ENCODE assay signal across 10 mouse cellular contexts in genomic region chr1:189910685-189911345, GRCm38 (mm10). TPM values are rescaled to one million over a fixed set of nuclear protein-coding genes. Genes with fewer than 3 reads are reported as not detected.
A peak's percentile ranks its signal among the peaks of the same experiment; 100 is the strongest.
DNase-seq lines count a peak whose midpoint lies in the region; ATAC-seq and TF ChIP-seq lines count a peak whose summit lies in the region.
"Had no signal": no experiment of that assay in that cellular context is flagged by ENCODE, and none has a peak within 500 bp of the region (broad histone marks: within the 10 kb centered on the region; RNA-seq: fewer than 3 reads in every experiment).

No protein-coding gene starts in this region.

- TF ChIP-seq POLR2A in cerebellum, adult 2 months (IDR thresholded peaks at IDR 0.05; ENCODE audit: borderline replicate concordance, insufficient read depth, low read length) = no peak

- no peaks in the 10 kb centered on the region for H3K9me3 ChIP-seq in forebrain, embryonic 13.5 days (replicated peaks)
- no peaks in the 10 kb centered on the region for H3K9me3 ChIP-seq in forebrain, embryonic 15.5 days
- no peaks in the 10 kb centered on the region for H3K9me3 ChIP-seq in intestine, embryonic 15.5 days
- H3K9me3 ChIP-seq: limb, embryonic 13.5 days had no signal

- H3K4me1 ChIP-seq in forebrain, embryonic 13.5 days = peaks cover 25% of the 10 kb centered on the region
- H3K4me1 ChIP-seq in forebrain, embryonic 15.5 days = peaks cover 7% of the 10 kb centered on the region
- H3K4me1 ChIP-seq in cerebellum, adult 2 months (ENCODE audit: control insufficient read depth, insufficient read depth, low read length) = peaks cover 9% of the 10 kb centered on the region
- 0 out of 2 replicates have a peak, but pooled peaks cover 3% of the 10 kb centered on the region for H3K4me1 ChIP-seq in intestine, embryonic 15.5 days (replicated peaks)

- 0 out of 2 replicates have a peak, but pooled peaks have one; percentile 33 for ATAC-seq in forebrain, embryonic 13.5 days
- no peak for ATAC-seq in forebrain, embryonic 15.5 days (replicated peaks)
- ATAC-seq in intestine, embryonic 15.5 days = no peak

- H3K9ac ChIP-seq in forebrain, embryonic 13.5 days = no peak overlapping the region
- no peak overlapping the region for H3K9ac ChIP-seq in forebrain, embryonic 15.5 days (replicated peaks)
- no peak overlapping the region for H3K9ac ChIP-seq in intestine, embryonic 15.5 days
- H3K9ac ChIP-seq: limb, embryonic 13.5 days had no signal

- H3K27me3 ChIP-seq in forebrain, embryonic 13.5 days = no peaks in the 10 kb centered on the region; the same call in 1 of the 2 replicates
- no peaks in the 10 kb centered on the region for H3K27me3 ChIP-seq in forebrain, embryonic 15.5 days
- no peaks in the 10 kb centered on the region for H3K27me3 ChIP-seq in cerebellum, adult 2 months (ENCODE audit: control insufficient read depth, insufficient read depth, low read length)
- H3K27me3 ChIP-seq in intestine, embryonic 15.5 days (replicated peaks) = no peaks in the 10 kb centered on the region
- H3K27me3 ChIP-seq: limb, embryonic 13.5 days had no signal

- no peak overlapping the region for H3K4me3 ChIP-seq in forebrain, embryonic 13.5 days
- H3K4me3 ChIP-seq in forebrain, embryonic 15.5 days = no peak overlapping the region
- no peak overlapping the region for H3K4me3 ChIP-seq in cerebellum, adult 2 months (replicated peaks; ENCODE audit: insufficient read depth, low read depth, low read length)
- no peak overlapping the region for H3K4me3 ChIP-seq in intestine, embryonic 15.5 days (replicated peaks)
- H3K4me3 ChIP-seq: limb, embryonic 13.5 days had no signal

- no peak overlapping the region for H3K4me2 ChIP-seq in forebrain, embryonic 13.5 days
- no peak overlapping the region for H3K4me2 ChIP-seq in forebrain, embryonic 15.5 days (replicated peaks)
- H3K4me2 ChIP-seq in intestine, embryonic 15.5 days (replicated peaks) = no peak overlapping the region
- H3K4me2 ChIP-seq: limb, embryonic 13.5 days had no signal

- no peak for TF ChIP-seq CTCF in cerebellum, adult 2 months (IDR thresholded peaks at IDR 0.05; ENCODE audit: borderline replicate concordance, insufficient read depth, low read depth, low read length)

- 72% methylated on average over 13 of the region's 13 CpGs for WGBS in forebrain, embryonic 13.5 days
- WGBS in forebrain, embryonic 15.5 days = 69% methylated on average over 13 of the region's 13 CpGs
- 51% methylated on average over 13 of the region's 13 CpGs for WGBS in cerebellum, adult 2 months
- 65% methylated on average over 13 of the region's 13 CpGs for WGBS in intestine, embryonic 15.5 days

- peak; percentile 64 for DNase-seq in NIH3T3 (ENCODE audit: low read depth)
- DNase-seq in gastrocnemius, postnatal 25 days = peak; percentile 79
- peak; percentile 84 for DNase-seq in kidney, postnatal 14 days
- DNase-seq in frontal cortex, postnatal 10 days (ENCODE audit: low spot score in 2 of 2) = no peak
- DNase-seq in cerebellum, adult 2 months = no peak
- DNase-seq: embryo, embryonic 11 days had no signal

- no peak overlapping the region for H3K27ac ChIP-seq in forebrain, embryonic 13.5 days
- no peak overlapping the region for H3K27ac ChIP-seq in forebrain, embryonic 15.5 days (replicated peaks)
- no peak overlapping the region for H3K27ac ChIP-seq in cerebellum, adult 2 months (ENCODE audit: insufficient read depth, low read length)
- H3K27ac ChIP-seq in intestine, embryonic 15.5 days = no peak overlapping the region
- H3K27ac ChIP-seq: limb, embryonic 13.5 days had no signal

- 0 out of 2 replicates have a peak, but pooled peaks cover 5% of the 10 kb centered on the region for H3K36me3 ChIP-seq in forebrain, embryonic 13.5 days (ENCODE audit: poor library complexity, severe bottlenecking)
- H3K36me3 ChIP-seq in forebrain, embryonic 15.5 days = no peaks in the 10 kb centered on the region
- peaks cover 10% of the 10 kb centered on the region; the same call in 1 of the 2 replicates for H3K36me3 ChIP-seq in intestine, embryonic 15.5 days

RNA-seq across cellular contexts. Expression of gene Smyd2, which starts 11.3 kb away (rescaled TPM):
- polyA plus RNA-seq in forebrain, embryonic 13.5 days (2015; fragmentation: Nextera tagmentation; extraction: Ambion mirVana) = 41.9 and 44.9 TPM in 2 replicates
- polyA plus RNA-seq in forebrain, embryonic 15.5 days (2015; fragmentation: Nextera tagmentation; extraction: Ambion mirVana) = 65.8 and 69.9 TPM in 2 replicates
- total RNA-seq in gastrocnemius, postnatal 25 days (2021) = 100 to 1,000 TPM; 124 to 197 TPM
- 115 and 131 TPM in 2 replicates for polyA plus RNA-seq in cerebellum, adult 2 months (2012; rRNA removed)
- 101 and 112 TPM in 2 replicates for polyA plus RNA-seq in intestine, embryonic 15.5 days (2015; fragmentation: Nextera tagmentation; extraction: Ambion mirVana)

Comparison
In these comparisons a context has a peak if more than half of its experiments do, and no peak if none do; other contexts are left out.
1. DNase-seq: peak in NIH3T3 (single experiment), gastrocnemius, postnatal 25 days (single experiment) and kidney, postnatal 14 days (single experiment); none in frontal cortex, postnatal 10 days (0 of 2) and cerebellum, adult 2 months (0 of 2).